Mouse (Mus musculus) heart, postnatal 0 days (tissue): ENCODE data around the gene Rbfox3.

Experiments
- CTCF ChIP-seq: IDR thresholded peaks from 2 replicates; pipeline ENCODE4 v1.5.1; 2016; ENCODE audit warnings: antibody characterized with exemption, control low read depth, low read depth
- EP300 ChIP-seq: IDR thresholded peaks from 2 replicates; pipeline ENCODE4 v1.6.1; 2016; ENCODE audit warnings: antibody characterized with exemption, low read depth

GRCm38 (mm10) chr11:118905656-118906055 is 5.7 kb downstream of the Rbfox3 start:
- no peak for TF ChIP-seq CTCF
- TF ChIP-seq EP300 = no peak
